8 mouse cellular contexts compared by ENCODE assay signal in the genomic region with DNA sequence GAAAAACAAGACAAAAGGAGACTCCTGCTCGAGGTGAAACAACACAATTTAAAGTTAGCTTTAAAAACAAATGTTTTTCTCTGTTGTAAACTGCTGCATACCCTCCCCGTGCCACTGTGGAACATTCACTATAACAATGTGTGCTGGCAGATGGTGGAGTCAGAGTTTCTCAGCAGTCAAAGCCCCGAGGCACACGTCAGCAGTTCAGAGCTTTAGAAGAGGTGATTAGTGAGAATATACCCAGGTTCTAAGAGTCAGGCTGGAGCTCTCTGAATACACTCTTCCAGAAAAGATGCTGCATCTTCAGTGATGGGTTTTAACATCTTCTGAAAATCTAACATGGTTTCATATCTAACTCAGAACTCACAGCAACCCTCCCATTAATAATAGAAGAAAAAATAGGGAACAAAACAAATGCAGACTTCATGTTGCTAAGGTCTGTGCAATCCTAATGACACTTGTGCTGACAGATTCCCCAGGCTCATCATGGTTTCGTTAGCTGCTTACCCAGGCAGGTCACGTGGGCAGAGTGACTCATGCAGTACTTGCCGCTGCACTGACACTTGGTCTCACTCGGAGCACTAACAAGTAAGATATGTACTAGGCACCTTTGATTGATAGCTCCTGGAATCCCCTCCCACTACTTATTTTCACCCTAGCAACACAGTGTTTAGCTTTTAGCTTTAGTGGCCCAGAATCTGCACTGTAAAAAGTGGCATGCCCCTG. TPM values are rescaled to one million over a fixed set of nuclear protein-coding genes. Genes with fewer than 3 reads are reported as not detected.
DNase-seq lines count a peak whose midpoint lies in the region; ATAC-seq and TF ChIP-seq lines count a peak whose summit lies in the region.

No protein-coding gene starts in this region.

- H3K4me2 ChIP-seq in lung, embryonic 14.5 days = no peak overlapping the region

- peaks cover 81% of the 10 kb centered on the region for H3K36me3 ChIP-seq in lung, embryonic 14.5 days (ENCODE audit: insufficient read depth)
- peaks cover 97% of the 10 kb centered on the region for H3K36me3 ChIP-seq in forebrain, embryonic 10.5 days (replicated peaks)

- H3K9me3 ChIP-seq in lung, embryonic 14.5 days (ENCODE audit: low read depth, low read length) = no peaks in the 10 kb centered on the region
- H3K9me3 ChIP-seq in forebrain, embryonic 10.5 days = no peaks in the 10 kb centered on the region

- no peaks in the 10 kb centered on the region for H3K27me3 ChIP-seq in lung, embryonic 14.5 days (ENCODE audit: insufficient read depth, low read length)
- no peaks in the 10 kb centered on the region for H3K27me3 ChIP-seq in forebrain, embryonic 10.5 days (ENCODE audit: poor library complexity, severe bottlenecking)

- no peak for ATAC-seq in lung, embryonic 14.5 days (ENCODE audit: insufficient read depth)

- no peaks in the 10 kb centered on the region for H3K4me1 ChIP-seq in lung, embryonic 14.5 days (ENCODE audit: insufficient read depth)
- no peaks in the 10 kb centered on the region for H3K4me1 ChIP-seq in forebrain, embryonic 10.5 days

- DNase-seq in layer of hippocampus, adult 2 months (ENCODE audit: low spot score in 2 of 2) = peak; percentile 46 to 47
- DNase-seq in layer of hippocampus, postnatal 10 days (ENCODE audit: low spot score in 2 of 2) = no peak
- peak; percentile 87 for DNase-seq in MN1 (ENCODE audit: low spot score)
- DNase-seq in heart, adult 8-10 months (ENCODE audit: low spot score) = peak; percentile 36
- peak; percentile 27 for DNase-seq in lung, embryonic 14.5 days
- no peak for DNase-seq in forebrain, embryonic 10.5 days (ENCODE audit: extremely low spot score, low spot score)
- no peak for DNase-seq in T-cell, adult 2 months (ENCODE audit: low spot score)
- no peak for DNase-seq in ovary, adult 18-20 months (ENCODE audit: low spot score)

- H3K27ac ChIP-seq in layer of hippocampus, adult 2 months = peak overlapping the region; percentile 83
- H3K27ac ChIP-seq in lung, embryonic 14.5 days (ENCODE audit: low read depth) = no peak overlapping the region
- H3K27ac ChIP-seq in forebrain, embryonic 10.5 days = no peak overlapping the region

- H3K4me3 ChIP-seq in layer of hippocampus, adult 2 months = no peak overlapping the region
- no peak overlapping the region for H3K4me3 ChIP-seq in lung, embryonic 14.5 days (ENCODE audit: low read depth, low read length)
- H3K4me3 ChIP-seq in forebrain, embryonic 10.5 days = no peak overlapping the region

- no peak overlapping the region for H3K9ac ChIP-seq in lung, embryonic 14.5 days

- TF ChIP-seq CTCF in layer of hippocampus, adult 2 months (conservative IDR thresholded peaks at IDR 0.05) = no peak
- TF ChIP-seq CTCF in lung, embryonic 14.5 days (IDR thresholded peaks at IDR 0.05; ENCODE audit: low read depth) = no peak

- WGBS in lung, embryonic 14.5 days = 55% methylated on average over 8 of the region's 8 CpGs
- WGBS in forebrain, embryonic 10.5 days = 90% methylated on average over 8 of the region's 8 CpGs

RNA-seq across cellular contexts. Expression of a gene that starts 28.7 kb away (rescaled TPM):
- under 1 TPM; 0.49 to 0.72 TPM for total RNA-seq in layer of hippocampus, adult 2 months (2021)
- total RNA-seq in layer of hippocampus, postnatal 10 days (2021) = 1 to 10 TPM in 1 of 2 experiments, under 1 TPM in 1; 0.31 to 1.2 TPM
- total RNA-seq in heart, adult 8-10 months (2022) = 1 to 10 TPM in 3 of 4 experiments, under 1 TPM in 1; 0.98 to 2.0 (median 1.7) TPM
- 0.42 and 0.43 TPM in 2 replicates for polyA plus RNA-seq in lung, embryonic 14.5 days (2014; fragmentation: Nextera tagmentation; extraction: Ambion mirVana)
- 0.12 and 0.17 TPM in 2 replicates for polyA plus RNA-seq in forebrain, embryonic 10.5 days (2016; fragmentation: Nextera tagmentation; extraction: Ambion mirVana)

RNA-seq across cellular contexts. Expression of a gene that starts 46.6 kb away (rescaled TPM):
- 10 to 100 TPM; 26.4 to 28.8 TPM for total RNA-seq in layer of hippocampus, adult 2 months (2021)
- 10 to 100 TPM; 23.8 to 27.2 TPM for total RNA-seq in layer of hippocampus, postnatal 10 days (2021)
- 100 to 1,000 TPM; 115 to 130 (median 121) TPM for total RNA-seq in heart, adult 8-10 months (2022)
- polyA plus RNA-seq in lung, embryonic 14.5 days (2014; fragmentation: Nextera tagmentation; extraction: Ambion mirVana) = 99.4 and 102 TPM in 2 replicates
- polyA plus RNA-seq in forebrain, embryonic 10.5 days (2016; fragmentation: Nextera tagmentation; extraction: Ambion mirVana) = 38.0 and 38.2 TPM in 2 replicates

Comparison
In these comparisons a context has a peak if more than half of its experiments do, and no peak if none do; other contexts are left out.
1. DNase-seq: peak in layer of hippocampus, adult 2 months (2 of 2), MN1 (single experiment), heart, adult 8-10 months (single experiment) and lung, embryonic 14.5 days (single experiment); none in layer of hippocampus, postnatal 10 days (0 of 2), forebrain, embryonic 10.5 days (single experiment), T-cell, adult 2 months (single experiment) and ovary, adult 18-20 months (single experiment).